ENCODE assay signal across 9 mouse cellular contexts in genomic region chr6:110645411-110646361, GRCm38 (mm10). TPM values are rescaled to one million over a fixed set of nuclear protein-coding genes. Genes with fewer than 3 reads are reported as not detected.
DNase-seq lines count a peak whose midpoint lies in the region; ATAC-seq lines count a peak whose summit lies in the region.
"Had no signal": no experiment of that assay in that cellular context is flagged by ENCODE, and none has a peak within 500 bp of the region (broad histone marks: within the 10 kb centered on the region; RNA-seq: fewer than 3 reads in every experiment).

Gene Grm7 (plus strand): TSS chr6:110645581.

- H3K9me3 ChIP-seq in embryonic facial prominence, embryonic 12.5 days: no peaks in the 10 kb centered on the region
- no peaks in the 10 kb centered on the region for H3K9me3 ChIP-seq in hindbrain, embryonic 13.5 days
- H3K9me3 ChIP-seq in limb, embryonic 13.5 days: no peaks in the 10 kb centered on the region

- under 1% methylated on average over 61 of the region's 65 CpGs for WGBS in embryonic facial prominence, embryonic 12.5 days
- WGBS in hindbrain, embryonic 13.5 days: under 1% methylated on average over 57 of the region's 65 CpGs
- WGBS in limb, embryonic 13.5 days: under 1% methylated on average over 61 of the region's 65 CpGs

- peaks cover 7% of the 10 kb centered on the region; the same call in 1 of the 2 replicates for H3K4me1 ChIP-seq in embryonic facial prominence, embryonic 12.5 days
- H3K4me1 ChIP-seq in hindbrain, embryonic 13.5 days (replicated peaks): peaks cover 24% of the 10 kb centered on the region
- H3K4me1 ChIP-seq in limb, embryonic 13.5 days: peaks cover 14% of the 10 kb centered on the region

- H3K9ac ChIP-seq in embryonic facial prominence, embryonic 12.5 days: peak within 1 kb of the TSS; percentile 49
- peak within 1 kb of the TSS; percentile 84 for H3K9ac ChIP-seq in hindbrain, embryonic 13.5 days
- H3K9ac ChIP-seq in limb, embryonic 13.5 days: peak within 1 kb of the TSS; percentile 55; the same call in 1 of the 2 replicates

- no peak within 1 kb of the TSS for H3K27ac ChIP-seq in embryonic facial prominence, embryonic 12.5 days
- H3K27ac ChIP-seq in hindbrain, embryonic 13.5 days: peak within 1 kb of the TSS; percentile 81
- no peak within 1 kb of the TSS for H3K27ac ChIP-seq in limb, embryonic 13.5 days

- peaks cover 51% of the 10 kb centered on the region for H3K27me3 ChIP-seq in embryonic facial prominence, embryonic 12.5 days
- peaks cover 33% of the 10 kb centered on the region for H3K27me3 ChIP-seq in hindbrain, embryonic 13.5 days
- peaks cover 66% of the 10 kb centered on the region for H3K27me3 ChIP-seq in limb, embryonic 13.5 days

- H3K4me2 ChIP-seq in embryonic facial prominence, embryonic 12.5 days (replicated peaks): peak within 1 kb of the TSS; percentile 96
- peak within 1 kb of the TSS; percentile 92 for H3K4me2 ChIP-seq in hindbrain, embryonic 13.5 days
- peak within 1 kb of the TSS; percentile 87 for H3K4me2 ChIP-seq in limb, embryonic 13.5 days (replicated peaks)

- peak within 1 kb of the TSS; percentile 53 for H3K4me3 ChIP-seq in embryonic facial prominence, embryonic 12.5 days
- peak within 1 kb of the TSS; percentile 73 for H3K4me3 ChIP-seq in hindbrain, embryonic 13.5 days
- H3K4me3 ChIP-seq in limb, embryonic 13.5 days: peak within 1 kb of the TSS; percentile 51
- H3K4me3 ChIP-seq: erythroblast, embryonic 14.5 days had no signal

- peak; percentile 3 for DNase-seq in urinary bladder, postnatal 14 days (ENCODE audit: low spot score)
- DNase-seq in urinary bladder, postnatal 25 days (ENCODE audit: low spot score): no peak
- DNase-seq in right cerebral cortex, postnatal 14 days: peak; percentile 59
- no peak for DNase-seq in gastrocnemius, postnatal 4 days (ENCODE audit: low spot score in 2 of 2)
- DNase-seq in spleen, postnatal 4 days (ENCODE audit: low spot score in 2 of 2): no peak

- ATAC-seq in embryonic facial prominence, embryonic 12.5 days (ENCODE audit: insufficient number of reproducible peaks, insufficient read depth, low FRiP score, low TSS enrichment): peak; percentile 67
- peak; percentile 91 for ATAC-seq in hindbrain, embryonic 13.5 days (ENCODE audit: low FRiP score)
- peak; percentile 62 for ATAC-seq in limb, embryonic 13.5 days (ENCODE audit: low FRiP score, low read depth)

- H3K36me3 ChIP-seq in embryonic facial prominence, embryonic 12.5 days: no peaks in the 10 kb centered on the region
- H3K36me3 ChIP-seq in hindbrain, embryonic 13.5 days: no peaks in the 10 kb centered on the region
- no peaks in the 10 kb centered on the region for H3K36me3 ChIP-seq in limb, embryonic 13.5 days

RNA-seq across cellular contexts. Expression of gene Grm7, which starts in this region (rescaled TPM):
- polyA plus RNA-seq in embryonic facial prominence, embryonic 12.5 days (2016; fragmentation: Nextera tagmentation; extraction: Ambion mirVana): 3.8 and 4.1 TPM in 2 replicates
- 19.1 and 19.6 TPM in 2 replicates for polyA plus RNA-seq in hindbrain, embryonic 13.5 days (2015; fragmentation: Nextera tagmentation; extraction: Ambion mirVana)
- polyA plus RNA-seq in limb, embryonic 13.5 days (2015; fragmentation: Nextera tagmentation; extraction: Ambion mirVana): 2.7 and 4.4 TPM in 2 replicates
- under 1 TPM; 0.10 to 0.17 TPM for total RNA-seq in gastrocnemius, postnatal 4 days (2021)

Comparison
In these comparisons a context has a peak if more than half of its experiments do, and no peak if none do; other contexts are left out.
1. DNase-seq: peak in urinary bladder, postnatal 14 days (single experiment) and right cerebral cortex, postnatal 14 days (single experiment); none in urinary bladder, postnatal 25 days (single experiment), gastrocnemius, postnatal 4 days (0 of 2) and spleen, postnatal 4 days (0 of 2).
2. Peak in every context shown above with its lines, with median percentiles within 50 percentile points of each other: ATAC-seq, H3K4me2 ChIP-seq, H3K4me3 ChIP-seq and H3K9ac ChIP-seq.